Mouse (Mus musculus): ENCODE results near the gene Socs4.

DNA sequence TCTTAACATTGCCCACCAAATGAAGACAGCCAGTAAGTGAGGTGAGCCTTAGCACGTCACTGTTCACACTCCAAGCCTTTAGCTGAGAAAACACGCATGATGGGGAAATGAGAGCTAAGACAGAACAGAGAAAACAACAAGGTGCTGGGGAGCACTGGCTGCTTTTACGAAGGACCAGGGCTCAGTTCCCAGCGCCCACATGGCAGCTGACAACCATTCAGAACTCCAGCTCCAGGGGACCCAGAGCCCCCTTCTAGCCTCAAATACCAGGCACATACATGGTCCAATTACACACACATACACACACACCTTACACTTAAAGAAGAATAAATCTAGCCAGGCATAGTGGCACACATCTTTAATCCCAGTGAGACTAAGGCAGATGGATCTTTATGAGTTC, 7.7 kb upstream of the Socs4 start:
- TF ChIP-seq POLR2A (IDR thresholded peaks at IDR 0.05; ENCODE audit: insufficient read depth, low read depth, low read length) (no peak), CTCF (IDR thresholded peaks at IDR 0.05) (no peak), EP300 (IDR thresholded peaks at IDR 0.05; ENCODE audit: insufficient read depth, low read depth, low read length) (no peak)

Data from heart, adult 2 months (tissue).